ENCODE assay signal across 8 mouse cellular contexts in the genomic region with DNA sequence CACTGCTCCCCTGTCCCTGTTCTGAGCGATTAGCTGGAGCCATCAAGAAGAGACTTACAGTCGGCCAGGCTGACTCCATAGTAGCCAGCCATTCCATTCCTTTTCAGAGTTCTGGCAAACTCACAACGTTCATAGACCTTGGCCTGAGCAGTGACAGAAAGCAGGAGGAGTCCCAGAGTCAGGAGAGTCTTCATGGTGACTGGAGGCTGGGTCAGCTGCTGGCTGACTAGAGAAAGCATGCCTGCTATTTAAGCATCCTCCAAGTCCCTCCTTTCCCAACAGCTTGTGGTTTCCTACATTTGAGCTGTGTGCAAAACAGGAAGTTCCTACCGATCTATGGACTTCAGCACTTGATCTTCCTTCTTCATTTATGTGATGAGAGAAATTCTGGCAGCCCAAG. TPM values are rescaled to one million over a fixed set of nuclear protein-coding genes. Genes with fewer than 3 reads are reported as not detected.
DNase-seq lines count a peak whose midpoint lies in the region; ATAC-seq lines count a peak whose summit lies in the region.

Gene Lyz2, minus strand, starts transcription at position 273 of the 400 bp plus-strand sequence.

- no peak for DNase-seq in thymus, postnatal 0 days (ENCODE audit: low spot score)
- no peak for DNase-seq in thymus, adult 18-20 months
- peak; percentile 24 to 46 for DNase-seq in kidney, postnatal 4 days
- DNase-seq in midbrain, embryonic 10.5 days (ENCODE audit: low spot score): no peak
- DNase-seq in right cerebral cortex, adult 2 months (ENCODE audit: low spot score in 2 of 2): no peak
- DNase-seq in testis, postnatal 14 days (ENCODE audit: low spot score): no peak

- H3K27ac ChIP-seq in heart, embryonic 16.5 days (ENCODE audit: low read length): no peak within 1 kb of the TSS
- no peak within 1 kb of the TSS for H3K27ac ChIP-seq in midbrain, embryonic 10.5 days (replicated peaks)

- H3K27me3 ChIP-seq in heart, embryonic 16.5 days (ENCODE audit: control insufficient read depth, insufficient read depth, low read length): 0 out of 2 replicates have a peak, but pooled peaks cover 2% of the 10 kb centered on the region
- H3K27me3 ChIP-seq in midbrain, embryonic 10.5 days (ENCODE audit: low read depth, poor library complexity, severe bottlenecking): no peaks in the 10 kb centered on the region

- peaks cover 6% of the 10 kb centered on the region for H3K4me1 ChIP-seq in heart, embryonic 16.5 days (ENCODE audit: control insufficient read depth, insufficient read depth, low read length)
- H3K4me1 ChIP-seq in midbrain, embryonic 10.5 days: no peaks in the 10 kb centered on the region

- H3K4me2 ChIP-seq in heart, embryonic 16.5 days (ENCODE audit: low read depth, low read length): no peak within 1 kb of the TSS

- H3K4me3 ChIP-seq in heart, embryonic 16.5 days (ENCODE audit: low read length): no peak within 1 kb of the TSS
- H3K4me3 ChIP-seq in midbrain, embryonic 10.5 days: no peak within 1 kb of the TSS

- no peak for ATAC-seq in erythroblast, adult 5-6 weeks (replicated peaks; ENCODE audit: low FRiP score, poor library complexity, severe bottlenecking)
- no peak for ATAC-seq in heart, embryonic 16.5 days (replicated peaks; ENCODE audit: extremely low read depth, insufficient read depth, low FRiP score)

- H3K9me3 ChIP-seq in heart, embryonic 16.5 days (replicated peaks; ENCODE audit: control insufficient read depth, low read length): no peaks in the 10 kb centered on the region
- no peaks in the 10 kb centered on the region for H3K9me3 ChIP-seq in midbrain, embryonic 10.5 days (replicated peaks)

- H3K36me3 ChIP-seq in heart, embryonic 16.5 days (ENCODE audit: control insufficient read depth, insufficient read depth): no peaks in the 10 kb centered on the region
- H3K36me3 ChIP-seq in midbrain, embryonic 10.5 days: no peaks in the 10 kb centered on the region

- no peak within 1 kb of the TSS for H3K9ac ChIP-seq in heart, embryonic 16.5 days (ENCODE audit: low read length)

- WGBS in heart, embryonic 16.5 days: 31% methylated on average over 4 of the region's 4 CpGs
- WGBS in midbrain, embryonic 10.5 days: 67% methylated on average over 4 of the region's 4 CpGs

RNA-seq across cellular contexts. Expression of gene Lyz2, which starts in this region (rescaled TPM):
- 102 and 114 TPM in 2 replicates for polyA plus RNA-seq in thymus, postnatal 0 days (2015; fragmentation: Nextera tagmentation; extraction: Ambion mirVana)
- 2,691 and 2,758 TPM in 2 replicates for total RNA-seq in erythroblast, adult 5-6 weeks (2015; ENCODE audit: low replicate concordance)
- total RNA-seq in erythroblast, adult 5-6 weeks (2017; ENCODE audit: low replicate concordance): 1,711 and 2,049 TPM in 2 replicates
- 86.6 and 87.8 TPM in 2 replicates for polyA plus RNA-seq in heart, embryonic 16.5 days (2015; fragmentation: Nextera tagmentation; extraction: Ambion mirVana)
- polyA plus RNA-seq in midbrain, embryonic 10.5 days (2016; fragmentation: Nextera tagmentation; extraction: Ambion mirVana): 10.8 and 14.9 TPM in 2 replicates

Comparison
In these comparisons a context has a peak if more than half of its experiments do, and no peak if none do; other contexts are left out.
1. DNase-seq: peak in kidney, postnatal 4 days (2 of 2); none in thymus, postnatal 0 days (single experiment), thymus, adult 18-20 months (0 of 2), midbrain, embryonic 10.5 days (single experiment), right cerebral cortex, adult 2 months (0 of 2) and testis, postnatal 14 days (single experiment).